Mouse (Mus musculus) lung, adult 2 months (tissue): ENCODE data around the gene Cavin4.

Experiments
- CTCF ChIP-seq: fragments of 200-500 bp; IDR thresholded peaks from 2 replicates; pipeline ENCODE4 v1.5.1; 2011; ENCODE audit warnings: mild to moderate bottlenecking, low read length, control low read depth; ENCODE audit not compliant: insufficient read depth
- POLR2A ChIP-seq: fragments of 200-500 bp; IDR thresholded peaks from 2 replicates; pipeline ENCODE4 v1.6.1; 2011; ENCODE audit warnings: low read depth, mild to moderate bottlenecking, control low read depth, low read length, borderline replicate concordance; ENCODE audit errors: extremely low read depth

GRCm38 (mm10) chr4:48625836-48626235, 37.5 kb upstream of the Cavin4 start:
- no peak for TF ChIP-seq POLR2A
- no peak for TF ChIP-seq CTCF
